16 mouse cellular contexts compared by ENCODE assay signal in the genomic region with DNA sequence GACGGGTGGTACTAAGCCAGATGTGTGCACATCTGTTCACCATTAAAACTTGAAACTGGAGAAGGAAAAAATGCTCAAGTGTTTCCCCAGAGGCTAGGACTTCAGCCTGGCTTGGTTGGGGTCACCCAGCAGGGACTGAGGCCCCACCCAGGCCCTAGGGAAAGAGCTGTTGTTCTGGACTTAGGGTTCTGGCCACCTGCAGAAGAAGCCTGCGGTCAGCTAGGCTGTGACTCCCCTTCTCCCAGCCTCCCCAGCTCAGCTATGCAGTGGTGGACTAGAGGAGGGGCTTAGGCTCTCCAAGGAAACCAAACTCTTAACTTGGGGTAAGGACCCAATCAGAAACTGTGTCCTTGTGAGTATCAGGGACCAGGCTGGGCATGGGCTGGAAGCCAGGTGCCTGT. TPM values are rescaled to one million over a fixed set of nuclear protein-coding genes. Genes with fewer than 3 reads are reported as not detected.
DNase-seq lines count a peak whose midpoint lies in the region; ATAC-seq and TF ChIP-seq lines count a peak whose summit lies in the region.
"Had no signal": no experiment of that assay in that cellular context is flagged by ENCODE, and none has a peak within 500 bp of the region (broad histone marks: within the 10 kb centered on the region; RNA-seq: fewer than 3 reads in every experiment).

No protein-coding gene starts in this region.

- DNase-seq in cerebellum, postnatal 10 days = peak; percentile 21 to 34
- no peak for DNase-seq in kidney, postnatal 14 days
- no peak for DNase-seq in cerebellum, postnatal 4 days (ENCODE audit: low spot score in 2 of 2)
- DNase-seq in thymus, adult 2 months = no peak
- DNase-seq: cerebellum, adult 2 months; heart, adult 11 months; kidney, adult 8-10 months; layer of hippocampus, adult 9-11 months; lung, embryonic 14.5 days; thymus, adult 18-20 months had no signal

- H3K4me3 ChIP-seq in kidney, embryonic 16.5 days (ENCODE audit: low read length) = peak overlapping the region; percentile 20; the same call in 1 of the 2 replicates
- no peak overlapping the region for H3K4me3 ChIP-seq in embryonic facial prominence, embryonic 13.5 days
- no peak overlapping the region for H3K4me3 ChIP-seq in limb, embryonic 15.5 days
- no peak overlapping the region for H3K4me3 ChIP-seq in thymus, adult 2 months (ENCODE audit: control insufficient read depth, insufficient read depth, low read length)
- H3K4me3 ChIP-seq: megakaryocyte, embryonic 14.5 days had no signal

- H3K36me3 ChIP-seq in kidney, embryonic 16.5 days (ENCODE audit: insufficient read depth, low read length) = no peaks in the 10 kb centered on the region
- H3K36me3 ChIP-seq in embryonic facial prominence, embryonic 13.5 days = 0 out of 2 replicates have a peak, but pooled peaks cover under 1% of the 10 kb centered on the region
- no peaks in the 10 kb centered on the region for H3K36me3 ChIP-seq in limb, embryonic 15.5 days
- H3K36me3 ChIP-seq in thymus, adult 2 months (ENCODE audit: control insufficient read depth, insufficient read depth, low read length) = no peaks in the 10 kb centered on the region
- H3K36me3 ChIP-seq: G1E had no signal

- no peak for TF ChIP-seq POLR2A in thymus, adult 2 months (IDR thresholded peaks at IDR 0.05; ENCODE audit: control insufficient read depth, extremely low read depth, insufficient read depth, low read length, poor library complexity)

- no peaks in the 10 kb centered on the region for H3K9me3 ChIP-seq in kidney, embryonic 16.5 days (ENCODE audit: low read length)
- H3K9me3 ChIP-seq in embryonic facial prominence, embryonic 13.5 days = no peaks in the 10 kb centered on the region
- no peaks in the 10 kb centered on the region for H3K9me3 ChIP-seq in limb, embryonic 15.5 days
- H3K9me3 ChIP-seq: G1E; megakaryocyte, embryonic 14.5 days had no signal

- peak overlapping the region; percentile 37 for H3K4me2 ChIP-seq in kidney, embryonic 16.5 days (replicated peaks; ENCODE audit: low read depth, low read length)
- peak overlapping the region; percentile 16 for H3K4me2 ChIP-seq in embryonic facial prominence, embryonic 13.5 days
- H3K4me2 ChIP-seq in limb, embryonic 15.5 days = no peak overlapping the region

- no peak for ATAC-seq in cerebellum, adult (ENCODE audit: insufficient number of reproducible peaks, low FRiP score, low TSS enrichment)
- ATAC-seq in kidney, embryonic 16.5 days (ENCODE audit: low FRiP score, low TSS enrichment) = peak; percentile 27; the same call in 1 of the 2 replicates
- peak; percentile 56; the same call in 1 of the 2 replicates for ATAC-seq in embryonic facial prominence, embryonic 13.5 days (ENCODE audit: insufficient number of reproducible peaks, insufficient read depth, low FRiP score, low TSS enrichment, low read depth)
- ATAC-seq in limb, embryonic 15.5 days (ENCODE audit: insufficient number of reproducible peaks, low FRiP score, low TSS enrichment, low read depth) = no peak

- WGBS in kidney, embryonic 16.5 days = 17% methylated on average over 2 of the region's 2 CpGs
- WGBS in embryonic facial prominence, embryonic 13.5 days = 19% methylated on average over 2 of the region's 2 CpGs
- 11% methylated on average over 2 of the region's 2 CpGs for WGBS in limb, embryonic 15.5 days
- WGBS in thymus, adult 2 months = 43% methylated on average over 2 of the region's 2 CpGs

- no peak for TF ChIP-seq CTCF in thymus, adult 2 months (IDR thresholded peaks at IDR 0.05; ENCODE audit: borderline replicate concordance, control insufficient read depth, extremely low read depth, insufficient read depth, low read length, poor library complexity)

- peak overlapping the region; percentile 3; the same call in 1 of the 2 replicates for H3K27ac ChIP-seq in kidney, embryonic 16.5 days (ENCODE audit: low read length)
- peak overlapping the region; percentile 81 for H3K27ac ChIP-seq in embryonic facial prominence, embryonic 13.5 days
- peak overlapping the region; percentile 61 for H3K27ac ChIP-seq in limb, embryonic 15.5 days
- H3K27ac ChIP-seq in thymus, adult 2 months (ENCODE audit: control insufficient read depth, insufficient read depth, low read length) = no peak overlapping the region

- H3K27me3 ChIP-seq in kidney, embryonic 16.5 days (ENCODE audit: insufficient read depth, low read length) = no peaks in the 10 kb centered on the region
- H3K27me3 ChIP-seq in embryonic facial prominence, embryonic 13.5 days = no peaks in the 10 kb centered on the region
- H3K27me3 ChIP-seq in limb, embryonic 15.5 days = 0 out of 2 replicates have a peak, but pooled peaks cover 2% of the 10 kb centered on the region
- no peaks in the 10 kb centered on the region; the same call in 1 of the 2 replicates for H3K27me3 ChIP-seq in thymus, adult 2 months (ENCODE audit: control insufficient read depth, insufficient read depth, low read length)

- peaks cover 71% of the 10 kb centered on the region for H3K4me1 ChIP-seq in kidney, embryonic 16.5 days (ENCODE audit: insufficient read depth, low read length)
- peaks cover 76% of the 10 kb centered on the region for H3K4me1 ChIP-seq in embryonic facial prominence, embryonic 13.5 days
- H3K4me1 ChIP-seq in limb, embryonic 15.5 days = peaks cover 74% of the 10 kb centered on the region
- peaks cover 20% of the 10 kb centered on the region for H3K4me1 ChIP-seq in thymus, adult 2 months (replicated peaks; ENCODE audit: control insufficient read depth, insufficient read depth, low read length)

- no peak overlapping the region for H3K9ac ChIP-seq in kidney, embryonic 16.5 days (replicated peaks; ENCODE audit: low read length)
- 0 out of 2 replicates have a peak overlapping the region, but pooled peaks have one; percentile 16 for H3K9ac ChIP-seq in embryonic facial prominence, embryonic 13.5 days
- no peak overlapping the region for H3K9ac ChIP-seq in limb, embryonic 15.5 days
- H3K9ac ChIP-seq: lung, embryonic 14.5 days had no signal

RNA-seq across cellular contexts. Expression of gene Ccdc33, which starts 17.3 kb away (rescaled TPM):
- 0.13 and 0.21 TPM in 2 replicates for polyA plus RNA-seq in kidney, embryonic 16.5 days (2015; fragmentation: Nextera tagmentation; extraction: Ambion mirVana)
- 0.83 TPM in 1 of 2 replicates, not detected in the other for polyA plus RNA-seq in embryonic facial prominence, embryonic 13.5 days (2015; fragmentation: Nextera tagmentation; extraction: Ambion mirVana)
- not detected in 2 replicates for polyA plus RNA-seq in limb, embryonic 15.5 days (2015; fragmentation: Nextera tagmentation; extraction: Ambion mirVana)
- 0.94 and 1.2 TPM in 2 replicates for polyA plus RNA-seq in thymus, adult 2 months (2012; rRNA removed)
- polyA plus RNA-seq: G1E; lung, embryonic 14.5 days had no signal

Comparison
In these comparisons a context has a peak if more than half of its experiments do, and no peak if none do; other contexts are left out.
1. DNase-seq: peak in cerebellum, postnatal 10 days (2 of 2); none in kidney, postnatal 14 days (single experiment), cerebellum, postnatal 4 days (0 of 2) and thymus, adult 2 months (single experiment).
2. ATAC-seq: peak in kidney, embryonic 16.5 days (single experiment) and embryonic facial prominence, embryonic 13.5 days (single experiment); none in cerebellum, adult (single experiment) and limb, embryonic 15.5 days (single experiment).